Mouse (Mus musculus) kidney, adult 2 months (tissue): ENCODE results near the gene Exoc6b.

Source experiments
- CTCF ChIP-seq: fragments of 200-500 bp; conservative IDR thresholded peaks from 2 replicates; pipeline ENCODE4 v1.5.1; 2011; ENCODE audit warnings: low read depth, mild to moderate bottlenecking, control low read depth, low read length, moderate library complexity, mixed read lengths; ENCODE audit not compliant: insufficient read depth, insufficient read length
- POLR2A ChIP-seq: fragments of 200-500 bp; IDR thresholded peaks from one replicate; pipeline ENCODE4 v1.6.1; 2011; ENCODE audit warnings: low read depth, low read length, control low read depth

DNA sequence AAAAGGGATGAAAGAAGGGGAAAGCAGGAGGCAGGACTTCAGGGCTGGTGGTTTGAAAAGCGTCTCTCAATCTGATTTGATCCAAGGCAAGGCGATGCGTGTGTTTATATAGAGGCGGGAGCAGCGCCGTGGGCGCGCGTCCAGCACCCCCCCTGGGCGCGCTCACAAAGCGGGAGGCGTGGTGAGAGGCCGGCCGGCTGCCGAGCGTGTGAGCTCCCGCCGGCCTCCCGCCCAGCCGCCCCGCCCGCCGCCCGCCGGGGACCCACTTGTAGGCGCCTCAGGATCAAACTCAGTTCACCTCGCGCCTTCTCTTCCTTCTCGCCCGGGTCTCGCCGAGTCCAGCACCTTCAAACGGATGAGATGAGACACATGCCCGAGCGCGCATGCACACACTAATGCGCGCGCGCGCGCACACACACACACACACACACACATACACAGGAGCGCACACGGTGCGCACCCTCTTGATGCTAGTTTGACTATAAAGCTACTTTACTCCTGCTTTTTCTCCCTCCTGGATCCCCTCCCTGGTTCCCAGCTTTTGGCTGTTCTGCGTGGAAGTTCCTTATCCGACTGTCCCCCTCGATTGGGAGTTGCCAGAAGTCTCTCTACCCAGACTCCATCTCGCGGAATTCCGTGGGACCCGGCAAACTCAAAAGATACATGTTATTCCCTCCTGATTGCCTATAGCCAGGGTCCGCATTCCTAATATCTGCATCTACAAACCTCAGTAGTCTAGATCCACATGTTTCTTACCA lies 480.2 kb downstream of the Exoc6b start:
- TF ChIP-seq CTCF (no peak), POLR2A (no peak)
